Mouse (Mus musculus) megakaryocyte progenitor cell, adult 5-6 weeks (primary cell): Measurements from ENCODE around the gene Tmem243. TPM values are rescaled to one million over a fixed set of nuclear protein-coding genes. Genes with fewer than 3 reads are reported as not detected.
"Not testable (repeated sequence)": the region's sequence is repeated elsewhere in the genome, so short reads cannot be mapped to it uniquely, and the experiment has no call there.

ENCODE experiments used
- ATAC-seq: replicated peaks from 2 replicates; pipeline ENCODE4 v1.8.0; 2016; ENCODE audit warnings: mild to moderate bottlenecking, moderate TSS enrichment, inconsistent platforms; ENCODE audit not compliant: poor library complexity
- total RNA-seq, 2 experiments: library from RNA; stranded (forward) in 1 of 2; stranded (reverse) in 1 of 2; fragments of 157-497, 149-512 nt in 1 of 2; fragments of 200-1000 nt in 1 of 2; gene quantifications; 2 replicates each; pipeline versions ENCODE4 v1.2.3 to v1.2.4; 2015 to 2017

Tmem243 gene
- total RNA-seq, 2 experiments from 2014 or later = 18.3 to 30.4 TPM

- ATAC-seq = not testable (repeated sequence)
Observed at GRCm38 (mm10) chr5:9165151-9165550, 64.7 kb downstream of the Tmem243 start.

GRCm38 (mm10) chr5:9166366-9166765 is 65.9 kb downstream of the Tmem243 start:
- ATAC-seq = no peak

- ATAC-seq = peak; percentile 76
Observed at GRCm38 (mm10) chr5:9169328-9170005, 69.0 kb downstream of the Tmem243 start.

- ATAC-seq = no peak; the same call in 1 of the 2 replicates
Observed at GRCm38 (mm10) chr5:9173295-9173694, 72.8 kb downstream of the Tmem243 start.

GRCm38 (mm10) chr5:9186467-9186866 is 86.0 kb downstream of the Tmem243 start:
- peak; percentile 44; the same call in 1 of the 2 replicates for ATAC-seq

Other genes with a start within 250 kb of the Tmem243 start
- gene Abcb4, start 207.0 kb upstream of the Tmem243 start, total RNA-seq (2015) = 9.0 and 13.4 TPM in 2 replicates
- gene Abcb4, start 207.0 kb upstream of the Tmem243 start, total RNA-seq (2017) = 17.4 and 34.4 TPM in 2 replicates
- 27.5 and 28.5 TPM in 2 replicates for gene Crot, start 103.3 kb upstream of the Tmem243 start, total RNA-seq (2015)
- gene Crot, start 103.3 kb upstream of the Tmem243 start, total RNA-seq (2017) = 36.1 and 44.7 TPM in 2 replicates
- 32.9 and 36.9 TPM in 2 replicates for gene Dmtf1, start 61.1 kb downstream of the Tmem243 start, total RNA-seq (2015)
- gene Dmtf1, start 61.1 kb downstream of the Tmem243 start, total RNA-seq (2017) = 32.8 and 41.9 TPM in 2 replicates
- 1.0 and 1.7 TPM in 2 replicates for gene 9330182L06Rik, start 165.4 kb downstream of the Tmem243 start, total RNA-seq (2015)
- 1.0 and 2.1 TPM in 2 replicates for gene 9330182L06Rik, start 165.4 kb downstream of the Tmem243 start, total RNA-seq (2017)